Mouse (Mus musculus) embryo, embryonic 9.5 days (tissue): ENCODE results near the gene Tmppe.

Experiments used
- DNase-seq: peaks from one replicate; pipeline ENCODE4 v3.0.0-alpha.2; 2017; ENCODE audit errors: extremely low spot score

Gene Tmppe

DNA sequence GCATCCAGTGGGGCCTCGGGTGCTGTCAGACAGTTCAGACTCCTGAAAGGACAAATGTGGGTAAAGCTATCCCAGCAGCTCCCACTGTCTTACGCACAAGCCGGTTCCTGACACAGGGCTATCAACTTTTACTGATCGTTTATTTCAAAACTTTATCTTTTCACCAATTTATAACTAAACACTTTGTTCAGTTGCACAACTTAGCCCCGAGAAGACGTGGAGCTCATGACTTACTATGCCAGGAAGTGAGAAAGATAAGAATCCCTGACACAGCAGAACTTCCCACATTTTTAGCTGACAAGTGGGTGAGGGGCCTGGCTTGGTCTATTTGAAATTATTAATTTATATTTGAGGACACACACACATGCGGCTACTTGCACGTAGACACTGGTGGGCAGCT, 6.2 kb upstream of the Tmppe start:
- no peak for DNase-seq

DNA sequence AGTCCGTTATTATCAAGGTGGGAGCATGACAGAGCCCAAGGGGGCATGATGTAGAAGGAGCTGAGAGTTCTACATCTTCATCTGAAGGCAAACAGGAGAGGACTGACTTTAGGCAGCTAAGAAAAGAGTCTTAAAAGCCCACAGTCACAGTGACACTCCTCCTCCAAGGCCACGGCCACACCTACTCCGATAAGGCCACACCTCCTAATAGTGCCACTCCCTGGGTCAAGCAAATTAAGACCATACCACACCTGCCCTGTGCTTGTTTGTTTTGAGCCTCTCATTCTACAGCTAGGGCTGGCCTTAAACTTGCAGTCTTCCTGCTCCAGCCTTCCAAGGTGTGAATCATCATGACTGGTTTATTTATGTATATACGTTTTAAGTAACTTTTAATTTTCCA, 5.6 kb upstream of the Tmppe start:
- DNase-seq = no peak

DNA sequence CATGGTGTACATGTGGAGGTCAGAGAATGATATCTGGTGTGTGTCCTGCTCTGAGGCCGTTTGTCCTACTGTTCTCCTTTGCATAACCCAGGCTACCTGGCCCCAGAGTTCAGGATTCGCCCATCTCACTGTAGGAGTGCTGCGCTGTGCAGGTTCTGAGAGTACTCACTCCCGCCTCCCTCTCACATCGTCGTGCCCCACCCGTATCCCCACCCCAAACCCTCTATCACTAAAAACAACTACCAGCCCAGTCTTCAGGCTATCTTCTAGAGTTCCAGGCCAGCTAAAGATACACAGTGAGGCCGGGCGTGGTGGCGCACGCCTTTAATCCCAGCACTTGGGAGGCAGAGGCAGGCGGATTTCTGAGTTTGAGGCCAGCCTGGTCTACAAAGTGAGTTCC, 1.2 kb upstream of the Tmppe start:
- no peak for DNase-seq

DNA sequence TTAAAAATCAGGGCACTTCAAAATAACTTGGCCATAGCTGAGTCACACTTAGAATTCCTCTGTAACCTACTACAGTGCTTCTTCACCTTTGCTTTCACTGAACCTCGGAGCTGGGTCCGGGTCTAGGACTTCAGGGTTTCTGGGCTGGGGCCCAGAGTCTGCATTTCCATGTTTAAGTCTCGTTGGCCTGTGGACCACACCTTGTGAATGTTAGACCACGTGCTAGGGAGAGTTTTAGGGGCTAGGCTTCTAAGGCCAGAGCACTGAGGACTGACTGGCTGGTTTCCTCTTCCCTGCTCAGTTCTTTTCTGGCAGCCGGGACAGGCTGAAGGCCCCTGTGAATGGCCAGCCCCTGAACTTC, 337 bp upstream of the Tmppe start:
- no peak for DNase-seq

DNA sequence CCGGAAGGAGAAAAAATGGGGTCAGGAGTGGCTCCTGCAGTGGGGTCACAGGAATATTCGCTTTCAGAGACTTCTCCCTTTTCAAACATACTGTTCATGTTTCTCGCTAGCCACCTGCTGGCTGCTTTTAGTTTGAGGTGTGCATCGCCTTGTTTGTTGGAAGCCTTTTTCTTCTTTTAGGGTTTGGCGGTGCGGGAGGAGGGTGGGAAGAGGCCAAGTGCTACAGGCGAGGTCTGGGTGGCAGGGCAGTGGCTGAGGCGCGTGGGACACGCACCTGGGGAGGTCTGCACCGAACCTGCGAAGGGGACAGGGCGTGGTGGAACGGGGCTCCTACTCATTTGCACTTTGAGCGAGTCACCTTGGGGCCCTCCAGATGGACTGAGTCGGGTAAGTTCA, 778 bp downstream of the Tmppe start:
- peak; percentile 61 for DNase-seq

DNA sequence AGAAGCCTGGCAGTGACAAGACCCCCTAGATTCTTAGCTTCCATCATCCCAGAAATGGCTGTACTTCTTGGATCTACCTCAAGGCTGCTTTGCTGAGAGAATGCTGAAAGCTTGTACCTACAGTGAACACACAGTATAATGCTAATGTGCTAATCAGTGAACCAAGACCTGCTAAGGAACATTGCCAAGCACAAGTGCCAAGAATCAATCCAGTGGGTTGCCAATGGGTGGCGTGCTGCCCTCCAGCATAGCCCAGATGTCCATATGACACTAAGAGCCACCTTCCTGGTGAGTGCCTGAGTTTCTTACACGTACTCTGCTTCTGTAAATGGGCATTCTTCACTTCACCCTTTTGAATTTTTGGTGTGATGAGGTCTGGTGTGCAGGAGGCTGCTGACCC, 6.8 kb downstream of the Tmppe start:
- DNase-seq = no peak

DNA sequence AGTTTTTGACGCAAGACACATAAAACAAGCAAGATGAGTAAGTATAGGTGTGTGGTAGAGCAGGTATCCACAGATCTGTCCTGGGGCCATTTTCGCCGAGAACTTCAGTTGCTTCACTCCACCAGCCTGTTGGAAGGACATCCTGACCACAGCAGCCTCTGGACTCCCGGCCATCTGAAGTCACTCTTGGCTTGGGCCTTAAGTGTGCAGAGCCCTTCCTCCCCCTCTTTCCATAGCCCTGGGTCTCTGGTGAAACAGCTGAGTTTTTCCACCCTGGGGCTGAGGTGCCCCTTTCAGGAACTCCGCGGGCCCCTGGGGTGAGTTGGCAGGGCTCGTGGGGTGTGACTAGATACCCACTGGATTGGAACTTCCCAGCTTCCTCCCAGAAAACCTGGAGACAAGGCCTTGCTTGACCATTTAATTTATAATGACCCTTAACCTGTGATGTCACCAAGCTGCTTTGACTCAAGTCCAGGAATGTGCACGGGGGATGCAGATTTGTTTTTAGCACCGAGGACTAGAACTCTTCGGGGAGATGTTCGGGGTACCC, 9.5 kb downstream of the Tmppe start:
- no peak for DNase-seq

DNA sequence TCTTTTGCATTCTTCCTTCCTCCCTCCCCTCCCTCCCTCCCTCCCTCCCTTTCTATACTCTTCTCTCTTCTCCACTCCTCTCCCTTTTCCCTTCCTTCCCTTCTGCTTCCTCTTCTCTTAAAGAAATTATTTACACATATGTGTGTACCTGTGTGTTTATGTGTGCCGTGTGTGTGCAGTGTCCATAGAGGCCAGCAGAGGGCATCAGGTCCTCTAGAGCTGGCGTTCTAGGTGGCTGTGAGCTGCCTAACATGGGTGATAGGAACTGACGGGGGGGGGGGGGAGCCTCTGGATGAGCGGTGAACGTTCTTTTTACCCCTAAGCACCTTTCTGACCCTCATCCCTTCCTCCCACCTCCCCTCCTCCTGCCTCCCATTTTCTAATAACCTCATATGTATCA, 10.4 kb downstream of the Tmppe start:
- no peak for DNase-seq

DNA sequence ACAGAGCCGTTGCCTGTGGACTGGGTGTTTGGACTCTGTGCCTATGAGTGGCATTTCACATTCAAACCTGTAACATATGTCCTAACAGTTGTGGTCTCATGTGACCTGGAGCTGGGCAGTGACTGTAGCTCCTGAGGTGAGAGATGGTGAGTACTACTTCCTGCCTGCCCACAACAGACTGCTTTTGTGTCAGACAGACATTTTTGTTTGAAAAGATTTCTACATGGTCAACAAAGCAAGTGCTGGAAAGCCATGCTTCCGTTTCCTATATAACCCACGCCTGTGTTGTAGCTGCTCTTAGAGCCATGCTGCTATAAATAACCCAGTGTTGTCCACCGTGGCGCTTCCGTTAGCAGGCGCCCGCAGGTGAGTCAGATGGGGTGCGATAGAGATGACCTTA, 11.5 kb downstream of the Tmppe start:
- DNase-seq = no peak

DNA sequence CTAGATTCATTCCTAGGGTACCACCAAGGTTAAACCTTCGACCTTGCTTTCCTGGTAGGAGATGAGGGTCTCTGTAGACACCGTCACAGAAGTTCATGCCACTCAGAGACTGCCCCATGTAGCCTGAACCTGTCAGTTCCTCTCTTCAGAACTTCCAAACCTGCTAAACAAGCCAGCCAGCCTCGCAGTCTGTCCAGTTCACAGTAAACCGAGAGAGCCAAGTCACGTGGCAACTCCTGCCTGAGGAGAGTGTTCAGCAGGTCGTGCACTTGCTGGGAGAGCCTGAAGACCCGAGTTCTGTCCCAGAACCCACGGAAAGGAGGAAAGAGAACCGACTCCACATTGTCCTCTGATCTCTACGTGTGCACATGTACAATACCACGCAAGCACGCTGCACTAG, 13.0 kb downstream of the Tmppe start:
- no peak for DNase-seq

DNA sequence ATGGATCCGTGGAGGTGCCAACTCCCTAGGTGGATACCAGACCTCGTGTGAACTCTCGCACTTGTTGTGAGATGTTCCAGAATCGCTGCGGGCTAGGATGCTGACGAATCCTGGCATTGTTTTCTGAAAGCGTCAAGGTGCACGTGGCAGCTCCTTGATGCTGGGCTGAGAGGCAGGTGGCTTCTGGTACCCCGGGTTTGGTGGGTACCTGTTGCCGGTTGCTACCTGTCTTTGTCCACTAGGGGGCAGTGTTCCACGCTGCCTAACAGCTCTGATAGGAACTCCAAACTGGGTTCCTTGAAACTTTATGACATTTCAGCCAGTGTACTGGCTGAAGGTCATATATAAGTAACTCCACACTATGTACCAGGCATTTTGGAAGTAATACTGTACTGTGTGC, 14.8 kb downstream of the Tmppe start:
- DNase-seq = peak; percentile 47

DNA sequence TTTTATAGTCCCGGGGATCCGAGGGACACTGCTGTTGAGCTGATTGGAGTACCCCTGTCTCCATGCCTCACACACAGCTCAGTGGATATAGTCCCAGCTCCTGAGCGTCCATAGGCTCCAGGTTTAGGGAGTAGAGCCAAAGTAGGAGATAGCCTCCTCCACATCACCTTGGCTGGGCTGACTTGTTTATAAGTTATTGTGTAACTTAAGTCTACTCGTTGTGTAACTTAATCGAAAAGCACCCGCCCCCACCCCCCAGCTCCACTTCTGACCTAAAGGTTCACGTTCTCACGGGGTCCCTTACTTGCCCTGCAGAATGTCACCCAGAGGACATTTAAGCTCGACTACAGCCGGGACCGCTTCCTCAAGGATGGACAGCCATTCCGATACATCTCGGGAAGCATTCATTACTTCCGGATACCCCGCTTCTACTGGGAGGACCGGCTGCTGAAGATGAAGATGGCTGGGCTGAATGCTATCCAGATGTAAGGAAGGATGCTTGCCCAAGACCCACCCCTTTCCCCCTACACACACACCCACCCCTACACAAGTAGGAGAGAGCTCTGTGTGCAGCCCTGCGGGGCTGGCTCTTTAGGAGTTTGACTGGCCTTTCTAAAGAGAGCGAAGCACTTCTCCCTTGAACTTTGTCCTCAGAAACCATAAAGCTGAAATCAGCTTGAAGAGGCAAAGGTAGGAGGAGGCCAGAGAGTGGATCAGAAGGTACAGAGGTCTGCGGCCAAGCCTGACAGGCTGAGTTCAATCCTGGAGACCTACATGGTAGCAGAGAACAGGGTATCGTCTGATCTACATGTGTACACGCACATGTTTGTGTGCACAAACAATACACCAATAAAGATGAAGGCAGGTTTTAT, 16.0 kb downstream of the Tmppe start:
- no peak for DNase-seq

DNA sequence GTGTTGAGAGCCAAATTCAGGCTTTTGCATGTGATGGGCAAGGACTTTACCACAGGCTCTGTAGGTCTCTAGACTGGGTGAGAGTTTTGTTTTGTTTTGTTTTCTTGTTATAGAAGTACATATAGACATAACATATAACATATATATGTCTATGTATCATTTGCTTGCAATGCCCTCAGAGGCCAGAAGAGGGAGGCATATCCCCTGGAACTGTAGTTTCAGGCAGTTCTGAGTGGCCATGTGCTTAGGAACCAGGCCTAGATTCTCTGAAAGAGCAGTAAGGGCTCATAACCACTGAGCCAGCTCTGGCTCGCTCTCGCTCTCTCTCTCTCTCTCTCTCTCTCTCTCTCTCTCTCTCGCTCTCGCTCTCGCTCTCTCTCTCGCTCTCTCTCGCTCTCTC, 17.3 kb downstream of the Tmppe start:
- peak; percentile 54 for DNase-seq

DNA sequence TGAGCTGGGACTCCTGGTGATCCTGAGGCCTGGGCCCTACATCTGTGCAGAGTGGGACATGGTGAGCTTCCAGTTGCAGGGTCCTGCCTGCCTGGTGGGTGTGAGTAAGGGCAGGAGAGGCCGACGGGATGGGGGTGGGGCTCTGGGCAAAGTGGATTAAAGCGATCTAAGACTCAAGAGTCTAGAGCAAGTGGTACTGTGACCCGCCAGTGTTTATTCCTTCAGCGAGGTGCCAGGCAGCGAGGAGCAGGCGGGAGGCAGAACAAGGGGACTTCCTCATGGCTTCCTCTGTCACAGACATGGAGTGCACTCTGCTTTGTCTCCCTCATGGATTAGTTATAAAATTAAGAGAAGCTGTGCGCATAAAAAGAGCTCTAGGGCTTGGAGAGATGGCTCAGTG, 19.5 kb downstream of the Tmppe start:
- DNase-seq = no peak

DNA sequence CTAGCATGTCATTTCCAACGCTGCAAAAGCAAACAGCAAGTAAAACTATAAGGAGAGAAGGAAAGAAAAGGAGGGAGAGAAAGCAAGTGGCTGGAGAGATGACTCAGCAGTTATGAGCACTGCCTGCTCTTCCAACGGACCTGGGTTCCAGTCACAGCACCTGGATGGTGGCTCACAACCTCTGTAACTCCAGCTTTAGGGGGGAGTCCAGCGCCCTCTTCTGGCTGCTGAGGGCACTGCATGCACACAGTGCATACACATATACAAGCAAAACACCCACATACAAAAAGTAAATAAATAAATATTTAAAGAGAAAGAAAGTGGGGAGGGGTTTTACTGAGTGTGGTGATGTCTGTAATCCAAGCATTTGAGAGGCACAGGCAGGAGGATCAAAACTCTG, 20.1 kb downstream of the Tmppe start:
- DNase-seq = no peak

DNA sequence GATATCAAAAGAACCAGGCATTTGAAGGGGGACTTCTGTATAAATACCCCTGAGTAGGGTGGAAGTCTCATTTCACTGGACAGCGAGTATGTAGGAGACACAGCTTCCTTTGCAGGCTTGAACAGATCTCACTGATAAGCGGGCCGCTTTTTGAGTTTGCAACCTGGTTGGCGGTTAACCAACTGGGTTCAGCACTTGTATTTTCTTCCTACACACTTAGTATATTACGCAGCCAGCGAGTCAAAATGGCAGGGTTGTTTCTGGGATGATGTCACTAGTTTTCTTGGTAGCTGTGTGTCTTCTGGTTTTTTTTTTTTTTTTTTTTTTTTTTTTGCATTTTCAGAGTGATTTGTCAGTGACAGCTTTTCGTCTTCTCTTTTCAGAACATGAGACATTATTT, 20.9 kb downstream of the Tmppe start:
- DNase-seq = no peak

DNA sequence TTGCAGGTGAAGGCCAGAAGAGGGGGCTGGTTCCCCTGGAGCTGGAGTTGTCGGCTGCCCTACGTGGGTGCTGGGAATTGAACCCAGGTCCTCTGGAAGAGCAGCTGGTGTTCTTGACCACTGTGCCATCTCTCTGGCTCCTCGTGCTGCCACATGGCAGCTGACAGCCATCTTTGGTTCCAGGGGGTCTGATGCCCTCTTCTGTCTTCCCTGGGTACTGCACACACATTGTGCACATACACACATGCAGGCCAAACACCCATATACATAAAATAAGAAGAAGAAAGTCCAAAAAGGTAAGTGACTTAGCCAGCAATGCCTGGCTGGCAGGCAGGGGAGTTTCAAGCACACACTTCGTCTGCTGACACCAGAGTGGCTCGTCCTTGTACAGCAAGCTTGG, 24.7 kb downstream of the Tmppe start:
- DNase-seq = no peak

DNA sequence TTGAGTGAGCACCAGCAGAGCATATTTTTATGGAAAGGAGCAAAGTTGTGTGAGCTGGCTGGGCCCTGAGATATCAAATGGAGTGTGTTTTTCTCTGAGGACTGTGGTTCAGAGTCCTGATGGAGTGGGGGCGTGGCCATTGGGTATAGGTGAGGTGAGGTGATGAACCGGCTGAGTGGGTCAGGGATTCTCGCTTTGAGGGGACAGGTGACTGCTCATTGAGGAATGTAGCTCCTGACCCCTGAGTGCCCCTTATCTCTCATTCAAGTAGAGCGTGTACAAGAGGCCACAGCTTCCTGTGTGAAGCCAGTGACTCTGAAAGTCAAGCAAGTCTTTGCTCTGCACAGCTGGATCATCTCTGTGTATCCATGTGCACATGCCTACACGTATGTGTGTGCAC, 25.3 kb downstream of the Tmppe start:
- DNase-seq = no peak

DNA sequence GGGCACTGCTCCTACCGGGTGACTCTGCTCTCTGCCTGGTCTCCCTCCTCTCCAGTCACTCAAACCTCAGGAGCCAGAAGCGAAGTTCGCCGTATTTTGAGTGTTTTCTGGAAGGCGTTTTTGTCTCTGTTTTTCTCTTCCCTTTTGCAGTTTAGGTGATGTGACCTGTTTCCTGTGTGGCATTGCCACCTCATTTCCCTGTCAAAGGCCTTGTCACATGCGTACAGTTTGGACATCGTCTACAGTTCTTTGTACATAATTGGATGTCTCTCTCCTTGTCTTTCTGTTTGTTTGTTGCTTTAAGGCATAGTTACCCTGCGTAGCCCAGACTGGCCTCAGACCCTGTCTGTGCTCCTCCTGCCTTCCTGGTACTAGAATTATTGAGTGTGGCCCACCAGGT, 26.5 kb downstream of the Tmppe start:
- no peak for DNase-seq

DNA sequence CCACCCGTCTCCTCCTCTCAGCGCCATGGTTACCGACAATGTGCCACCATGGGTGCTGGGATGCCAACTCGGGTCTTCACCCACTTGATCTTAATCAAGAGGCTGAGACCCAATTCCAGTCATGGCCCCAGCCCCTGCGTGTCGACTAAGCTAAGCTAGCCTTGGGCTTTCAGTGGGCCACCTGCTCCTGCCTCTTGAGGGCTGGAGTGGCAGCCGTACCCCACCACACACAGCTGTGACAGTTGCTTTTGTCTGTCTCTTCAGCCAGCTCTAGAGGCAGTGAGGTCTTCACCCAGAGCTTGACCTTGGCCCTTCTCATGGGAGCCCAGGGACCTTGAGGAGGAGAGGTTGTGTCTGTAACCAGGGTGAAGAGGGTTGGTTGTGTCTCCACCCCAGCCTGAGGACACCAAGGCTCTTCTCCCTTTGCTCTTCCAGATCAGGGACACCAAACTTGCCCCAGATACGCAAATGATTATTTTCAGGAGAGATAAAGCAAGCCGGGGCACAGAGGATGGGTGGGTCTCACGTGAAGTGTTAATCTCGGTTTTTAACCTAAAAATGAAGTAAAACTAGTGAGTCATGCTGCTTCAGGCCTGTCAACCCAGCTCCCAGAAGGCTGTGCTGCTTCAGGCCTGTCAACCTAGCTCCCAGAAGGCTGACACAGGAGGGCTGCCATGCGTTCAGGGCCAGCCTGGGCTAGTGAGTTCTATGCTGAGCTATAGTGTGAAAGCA, 27.4 kb downstream of the Tmppe start:
- DNase-seq = no peak

DNA sequence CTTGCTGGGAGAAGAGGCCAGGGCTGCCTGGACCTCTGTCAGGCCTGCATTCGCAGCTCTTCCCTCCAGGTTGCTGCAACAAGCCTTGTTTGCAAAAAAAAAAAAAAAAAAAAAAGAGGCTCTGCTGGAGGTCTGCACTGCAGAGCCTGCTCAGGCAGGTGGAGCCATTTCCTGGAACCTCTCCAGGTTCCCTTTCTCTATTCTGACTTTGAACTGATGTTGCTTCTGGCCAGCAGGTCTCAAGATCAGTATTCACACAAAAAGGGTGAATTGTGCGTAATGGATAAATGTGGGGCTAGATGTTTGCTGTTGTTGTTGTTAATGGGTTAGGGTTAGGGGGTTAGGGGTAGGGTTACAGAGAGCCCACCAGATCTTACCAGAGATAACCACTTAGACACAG, 34.8 kb downstream of the Tmppe start:
- no peak for DNase-seq

DNA sequence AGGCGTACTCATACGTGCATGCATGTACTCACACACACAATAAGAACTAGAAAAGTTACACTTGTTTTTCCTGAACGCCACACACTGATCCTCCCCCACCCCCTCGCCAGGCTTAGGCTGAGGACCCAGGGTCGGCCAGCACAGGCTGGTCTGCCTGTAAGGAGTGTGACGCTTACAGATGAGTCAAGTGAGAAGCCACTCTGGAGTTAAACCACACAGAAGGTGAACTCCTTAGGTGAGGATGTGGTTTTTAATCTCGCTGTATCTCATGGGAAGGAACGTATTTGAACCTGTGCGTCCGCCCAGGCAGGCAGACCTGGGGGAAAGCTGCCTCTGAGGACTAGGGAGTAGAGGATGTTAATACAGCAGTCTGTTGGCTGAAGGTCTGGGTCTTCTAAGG, 39.6 kb downstream of the Tmppe start:
- no peak for DNase-seq

DNA sequence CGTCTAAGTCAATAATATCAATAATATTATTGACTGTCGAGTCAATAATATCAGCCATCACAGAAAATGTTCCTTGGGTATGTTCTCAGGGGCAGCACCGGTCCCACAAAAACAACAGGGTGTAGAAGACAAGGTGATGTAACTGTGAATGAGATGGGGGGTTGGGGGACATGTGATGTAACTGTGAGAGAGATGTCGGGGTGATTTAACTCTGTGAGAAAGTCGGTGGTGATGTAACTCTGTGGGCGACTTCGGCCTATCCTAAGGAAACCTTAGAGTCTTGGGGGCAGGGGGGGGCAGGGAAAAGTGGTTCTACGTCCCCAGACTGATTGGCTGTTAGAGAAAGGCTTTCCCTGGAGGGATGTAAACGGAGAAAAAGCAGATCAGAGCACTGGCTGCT, 41.3 kb downstream of the Tmppe start:
- DNase-seq = no peak
